ENCODE assay signal across 8 mouse cellular contexts in genomic region chr17:57118524-57119349, GRCm38 (mm10). TPM values are rescaled to one million over a fixed set of nuclear protein-coding genes. Genes with fewer than 3 reads are reported as not detected.
A peak's percentile ranks its signal among the peaks of the same experiment; 100 is the strongest.
DNase-seq lines count a peak whose midpoint lies in the region; ATAC-seq and TF ChIP-seq lines count a peak whose summit lies in the region.

No protein-coding gene starts in this region.

- ATAC-seq in forebrain, embryonic 11.5 days (replicated peaks; ENCODE audit: low FRiP score) = peak; percentile 90
- ATAC-seq in intestine, embryonic 15.5 days = peak; percentile 95
- ATAC-seq in megakaryocyte-erythroid progenitor cell, adult 5-6 weeks (replicated peaks; ENCODE audit: low FRiP score, low TSS enrichment, poor library complexity, severe bottlenecking) = peak; percentile 93

- H3K9me3 ChIP-seq in CH12.LX (replicated peaks; ENCODE audit: low read length) = no peaks in the 10 kb centered on the region
- H3K9me3 ChIP-seq in forebrain, embryonic 11.5 days (ENCODE audit: control insufficient read depth, low read length) = no peaks in the 10 kb centered on the region
- no peaks in the 10 kb centered on the region for H3K9me3 ChIP-seq in intestine, embryonic 15.5 days

- TF ChIP-seq RAD21 in CH12.LX (IDR thresholded peaks at IDR 0.05; ENCODE audit: low read depth, low read length) = no peak

- peak overlapping the region in 2 of 3 experiments; percentile 10 to 27 for H3K4me3 ChIP-seq in CH12.LX (replicated peaks in 1 of 3; ENCODE audit: low read depth in 2 of 3, low read length in 2 of 3, poor library complexity in 1 of 3)
- H3K4me3 ChIP-seq in forebrain, embryonic 11.5 days (ENCODE audit: low read depth, low read length) = no peak overlapping the region
- no peak overlapping the region for H3K4me3 ChIP-seq in intestine, embryonic 15.5 days (replicated peaks)

- peak overlapping the region; percentile 93 for H3K9ac ChIP-seq in CH12.LX (ENCODE audit: insufficient read depth, low read depth)
- H3K9ac ChIP-seq in forebrain, embryonic 11.5 days (ENCODE audit: low read length) = no peak overlapping the region
- H3K9ac ChIP-seq in intestine, embryonic 15.5 days = no peak overlapping the region

- dilution Hi-C loops in CH12.LX (cut with MboI; ENCODE audit: extremely low pct_ligation_motif_present, extremely low pct_unique_long_range_greater_than_20kb, low sequenced_read_pairs) = no loop called here

- in situ Hi-C loops in CH12.LX (cut with MboI; ENCODE audit: low pct_ligation_motif_present, low pct_unique_long_range_greater_than_20kb, low sequenced_read_pairs) = no loop called here

- peak overlapping the region; percentile 74 for H3K4me2 ChIP-seq in CH12.LX (ENCODE audit: insufficient read depth, low read depth, poor library complexity, severe bottlenecking)
- H3K4me2 ChIP-seq in forebrain, embryonic 11.5 days (ENCODE audit: low read depth, low read length, severe bottlenecking) = peak overlapping the region; percentile 24; the same call in 1 of the 2 replicates
- H3K4me2 ChIP-seq in intestine, embryonic 15.5 days (replicated peaks) = peak overlapping the region; percentile 40

- H3K27ac ChIP-seq in CH12.LX (ENCODE audit: insufficient read depth, low read depth) = peak overlapping the region; percentile 89
- H3K27ac ChIP-seq in forebrain, embryonic 11.5 days (ENCODE audit: low read depth, low read length) = no peak overlapping the region
- H3K27ac ChIP-seq in intestine, embryonic 15.5 days = no peak overlapping the region

- H3K4me1 ChIP-seq in CH12.LX (ENCODE audit: control insufficient read depth in 1 of 2, insufficient read depth in 2 of 2) = peaks cover 36 to 78% of the 10 kb centered on the region in 2 experiments
- no peaks in the 10 kb centered on the region; the same call in 1 of the 2 replicates for H3K4me1 ChIP-seq in forebrain, embryonic 11.5 days (replicated peaks; ENCODE audit: control insufficient read depth, insufficient read depth, low read length)
- peaks cover 3% of the 10 kb centered on the region; the same call in 1 of the 2 replicates for H3K4me1 ChIP-seq in intestine, embryonic 15.5 days (replicated peaks)

- peak; percentile 42 for DNase-seq in adrenal gland, adult 2 months
- DNase-seq in adrenal gland, adult 18-20 months (ENCODE audit: low spot score in 2 of 2) = no peak
- DNase-seq in CH12.LX (ENCODE audit: extremely low read depth) = peak; percentile 76
- peak; percentile 57 for DNase-seq in forebrain, embryonic 11.5 days (ENCODE audit: low spot score)
- DNase-seq in layer of hippocampus, postnatal 36 days = no peak
- DNase-seq in cerebellum, postnatal 14 days = no peak

- TF ChIP-seq POLR2A in CH12.LX (IDR thresholded peaks at IDR 0.05; ENCODE audit: low read depth, low read length) = peak; percentile 42; the same call in 1 of the 2 replicates

- H3K27me3 ChIP-seq in CH12.LX (replicated peaks) = no peaks in the 10 kb centered on the region
- H3K27me3 ChIP-seq in forebrain, embryonic 11.5 days (ENCODE audit: control insufficient read depth, insufficient read depth, low read length) = no peaks in the 10 kb centered on the region
- H3K27me3 ChIP-seq in intestine, embryonic 15.5 days (replicated peaks) = no peaks in the 10 kb centered on the region

- WGBS in forebrain, embryonic 11.5 days = 2% methylated on average over 11 of the region's 11 CpGs
- 2% methylated on average over 11 of the region's 11 CpGs for WGBS in intestine, embryonic 15.5 days

- peaks cover 39% of the 10 kb centered on the region for H3K79me2 ChIP-seq in CH12.LX (replicated peaks; ENCODE audit: control insufficient read depth, extremely low read depth, insufficient read depth, poor library complexity, severe bottlenecking)

- TF ChIP-seq EP300 in CH12.LX (IDR thresholded peaks at IDR 0.05; ENCODE audit: low read length) = no peak

- H3K36me3 ChIP-seq in CH12.LX (replicated peaks in 1 of 2; ENCODE audit: control insufficient read depth in 1 of 2, insufficient read depth in 1 of 2, low read length in 1 of 2) = peaks cover 0 to 13% of the 10 kb centered on the region in 2 experiments
- H3K36me3 ChIP-seq in forebrain, embryonic 11.5 days (ENCODE audit: control insufficient read depth, insufficient read depth, low read length) = no peaks in the 10 kb centered on the region
- H3K36me3 ChIP-seq in intestine, embryonic 15.5 days = no peaks in the 10 kb centered on the region

- TF ChIP-seq CTCF in CH12.LX (conservative IDR thresholded peaks at IDR 0.05 in 1 of 2, IDR thresholded peaks at IDR 0.05 in 1 of 2; ENCODE audit: low read depth in 2 of 2, low read length in 2 of 2) = no peak

TF ChIP-seq in CH12.LX, 34 proteins besides CTCF, POLR2A, EP300 and RAD21 (continues in another document):
- TF ChIP-seq CHD1 (IDR thresholded peaks at IDR 0.05; ENCODE audit: low read depth, low read length) = 0 out of 2 replicates have a peak, but pooled peaks have one; percentile 35
- no peak for TF ChIP-seq MAX (IDR thresholded peaks at IDR 0.05; ENCODE audit: low read length)
- no peak for TF ChIP-seq USF1 (IDR thresholded peaks at IDR 0.05; ENCODE audit: low read depth, low read length)
- TF ChIP-seq TBP (conservative IDR thresholded peaks at IDR 0.05; ENCODE audit: low read depth, low read length) = 0 out of 2 replicates have a peak, but pooled peaks have one; percentile 43

RNA-seq across cellular contexts. Expression of gene Tnfsf9, which starts 13.6 kb away (rescaled TPM):
- under 1 TPM; 0.45 to 0.72 TPM for total RNA-seq in adrenal gland, adult 2 months (2021)
- 1.2 and 1.8 TPM in 2 replicates for polyA plus RNA-seq in adrenal gland, adult 2 months (2012; rRNA removed)
- total RNA-seq in adrenal gland, adult 18-20 months (2021) = under 1 TPM; 0.38 to 0.63 TPM
- total RNA-seq in CH12.LX (2012; rRNA removed) (252 and 321 TPM in 2 replicates), CH12.LX (2014; rRNA removed) (106 and 123 TPM in 2 replicates)
- 129 and 137 TPM in 2 replicates for polyA plus RNA-seq in CH12.LX (2012; ENCODE audit: insufficient read length, low read depth)
- 10.9 and 12.9 TPM in 2 replicates for polyA plus RNA-seq in forebrain, embryonic 11.5 days (2014; fragmentation: Nextera tagmentation; extraction: Ambion mirVana)
- 8.3 and 8.9 TPM in 2 replicates for polyA plus RNA-seq in intestine, embryonic 15.5 days (2015; fragmentation: Nextera tagmentation; extraction: Ambion mirVana)
- total RNA-seq in megakaryocyte-erythroid progenitor cell, adult 5-6 weeks (2014; fragmentation: Nextera tagmentation) = not detected in 2 replicates
- not detected in 2 replicates for total RNA-seq in megakaryocyte-erythroid progenitor cell, adult 5-6 weeks (2017)
- 1 to 10 TPM in 1 of 2 experiments, under 1 TPM in 1; 0.88 to 1.1 TPM for total RNA-seq in layer of hippocampus, postnatal 36 days (2021)

RNA-seq across cellular contexts. Expression of gene Cd70, which starts 30.8 kb away (rescaled TPM):
- not detected for total RNA-seq in adrenal gland, adult 2 months (2021)
- not detected in 2 replicates for polyA plus RNA-seq in adrenal gland, adult 2 months (2012; rRNA removed)
- not detected for total RNA-seq in adrenal gland, adult 18-20 months (2021)
- total RNA-seq in CH12.LX (2012; rRNA removed) (483 and 965 TPM in 2 replicates), CH12.LX (2014; rRNA removed) (261 and 321 TPM in 2 replicates)
- polyA plus RNA-seq in CH12.LX (2012; ENCODE audit: insufficient read length, low read depth) = 121 and 137 TPM in 2 replicates
- polyA plus RNA-seq in forebrain, embryonic 11.5 days (2014; fragmentation: Nextera tagmentation; extraction: Ambion mirVana) = not detected in 2 replicates
- 0.23 TPM in 1 of 2 replicates, not detected in the other for polyA plus RNA-seq in intestine, embryonic 15.5 days (2015; fragmentation: Nextera tagmentation; extraction: Ambion mirVana)
- not detected in 2 replicates for total RNA-seq in megakaryocyte-erythroid progenitor cell, adult 5-6 weeks (2014; fragmentation: Nextera tagmentation)
- not detected in 2 replicates for total RNA-seq in megakaryocyte-erythroid progenitor cell, adult 5-6 weeks (2017)
- under 1 TPM in 1 of 2 experiments, not detected in 1; 0.57 TPM for total RNA-seq in layer of hippocampus, postnatal 36 days (2021)

RNA-seq across cellular contexts. Expression of gene Tubb4a, which starts 31.2 kb away (rescaled TPM):
- 1 to 10 TPM; 5.7 to 7.7 TPM for total RNA-seq in adrenal gland, adult 2 months (2021)
- polyA plus RNA-seq in adrenal gland, adult 2 months (2012; rRNA removed) = 3.1 and 3.8 TPM in 2 replicates
- 1 to 10 TPM; 4.0 to 4.3 TPM for total RNA-seq in adrenal gland, adult 18-20 months (2021)
- total RNA-seq in CH12.LX (2012; rRNA removed) (0.42 and 0.89 TPM in 2 replicates), CH12.LX (2014; rRNA removed) (0.09 TPM in 1 of 2 replicates, not detected in the other)
- polyA plus RNA-seq in CH12.LX (2012; ENCODE audit: insufficient read length, low read depth) = 2.0 and 2.1 TPM in 2 replicates
- polyA plus RNA-seq in forebrain, embryonic 11.5 days (2014; fragmentation: Nextera tagmentation; extraction: Ambion mirVana) = 81.6 and 99.7 TPM in 2 replicates
- polyA plus RNA-seq in intestine, embryonic 15.5 days (2015; fragmentation: Nextera tagmentation; extraction: Ambion mirVana) = 24.2 and 27.1 TPM in 2 replicates
- not detected in 2 replicates for total RNA-seq in megakaryocyte-erythroid progenitor cell, adult 5-6 weeks (2014; fragmentation: Nextera tagmentation)
- 0.08 TPM in 1 of 2 replicates, not detected in the other for total RNA-seq in megakaryocyte-erythroid progenitor cell, adult 5-6 weeks (2017)
- 100 to 1,000 TPM; 553 to 593 TPM for total RNA-seq in layer of hippocampus, postnatal 36 days (2021)

RNA-seq across cellular contexts. Expression of gene Dennd1c, which starts 40.4 kb away (rescaled TPM):
- total RNA-seq in adrenal gland, adult 2 months (2021) = 1 to 10 TPM; 1.8 TPM
- 2.8 and 3.3 TPM in 2 replicates for polyA plus RNA-seq in adrenal gland, adult 2 months (2012; rRNA removed)
- 1 to 10 TPM; 1.3 to 2.3 TPM for total RNA-seq in adrenal gland, adult 18-20 months (2021)
- total RNA-seq in CH12.LX (2012; rRNA removed) = 7.2 and 9.7 TPM in 2 replicates
- total RNA-seq in CH12.LX (2014; rRNA removed) = 6.8 and 7.1 TPM in 2 replicates
- 33.9 and 36.9 TPM in 2 replicates for polyA plus RNA-seq in CH12.LX (2012; ENCODE audit: insufficient read length, low read depth)
- polyA plus RNA-seq in forebrain, embryonic 11.5 days (2014; fragmentation: Nextera tagmentation; extraction: Ambion mirVana) = 4.6 and 5.7 TPM in 2 replicates
- 6.5 and 6.7 TPM in 2 replicates for polyA plus RNA-seq in intestine, embryonic 15.5 days (2015; fragmentation: Nextera tagmentation; extraction: Ambion mirVana)
- total RNA-seq in megakaryocyte-erythroid progenitor cell, adult 5-6 weeks (2014; fragmentation: Nextera tagmentation) = 20.4 and 33.4 TPM in 2 replicates
- total RNA-seq in megakaryocyte-erythroid progenitor cell, adult 5-6 weeks (2017) = 0.65 and 1.8 TPM in 2 replicates
- total RNA-seq in layer of hippocampus, postnatal 36 days (2021) = 1 to 10 TPM in 1 of 2 experiments, under 1 TPM in 1; 0.92 to 1.0 TPM

RNA-seq across cellular contexts. Expression of gene Slc25a23, which starts 59.1 kb away (rescaled TPM):
- 10 to 100 TPM; 75.8 to 87.5 TPM for total RNA-seq in adrenal gland, adult 2 months (2021)
- polyA plus RNA-seq in adrenal gland, adult 2 months (2012; rRNA removed) = 72.0 and 94.5 TPM in 2 replicates
- total RNA-seq in adrenal gland, adult 18-20 months (2021) = 100 to 1,000 TPM in 1 of 2 experiments, 10 to 100 TPM in 1; 73.2 to 108 TPM
- total RNA-seq in CH12.LX (2012; rRNA removed) (5.1 and 6.9 TPM in 2 replicates), CH12.LX (2014; rRNA removed) (1.4 and 2.2 TPM in 2 replicates)
- 12.1 and 13.8 TPM in 2 replicates for polyA plus RNA-seq in CH12.LX (2012; ENCODE audit: insufficient read length, low read depth)
- polyA plus RNA-seq in forebrain, embryonic 11.5 days (2014; fragmentation: Nextera tagmentation; extraction: Ambion mirVana) = 19.9 and 21.5 TPM in 2 replicates
- polyA plus RNA-seq in intestine, embryonic 15.5 days (2015; fragmentation: Nextera tagmentation; extraction: Ambion mirVana) = 7.8 and 8.8 TPM in 2 replicates
- total RNA-seq in megakaryocyte-erythroid progenitor cell, adult 5-6 weeks (2014; fragmentation: Nextera tagmentation) = 17.9 and 21.2 TPM in 2 replicates
- total RNA-seq in megakaryocyte-erythroid progenitor cell, adult 5-6 weeks (2017) = 3.0 and 6.2 TPM in 2 replicates
- total RNA-seq in layer of hippocampus, postnatal 36 days (2021) = 100 to 1,000 TPM; 363 to 374 TPM

Comparison
In these comparisons a context has a peak if more than half of its experiments do, and no peak if none do; other contexts are left out.
1. DNase-seq: peak in adrenal gland, adult 2 months (single experiment), CH12.LX (single experiment) and forebrain, embryonic 11.5 days (single experiment); none in adrenal gland, adult 18-20 months (0 of 2), layer of hippocampus, postnatal 36 days (0 of 2) and cerebellum, postnatal 14 days (0 of 2).
2. H3K4me2 ChIP-seq: peak in every context shown above with its lines; median percentile 74 in CH12.LX; 40 in intestine, embryonic 15.5 days; 24 in forebrain, embryonic 11.5 days.
3. H3K4me3 ChIP-seq: peak in CH12.LX (2 of 3); none in forebrain, embryonic 11.5 days (single experiment) and intestine, embryonic 15.5 days (single experiment).
4. RNA of gene Tnfsf9, which starts 13.6 kb away (total RNA-seq): 106 to 321 TPM in CH12.LX; 0.88 to 1.1 TPM in layer of hippocampus, postnatal 36 days, 0.45 to 0.72 TPM in adrenal gland, adult 2 months, 0.38 to 0.63 TPM in adrenal gland, adult 18-20 months and not detected in megakaryocyte-erythroid progenitor cell, adult 5-6 weeks; every median in the first group is over 10 times any median in the second.
5. RNA of gene Cd70, which starts 30.8 kb away (total RNA-seq): 261 to 965 TPM in CH12.LX; 0.57 TPM in layer of hippocampus, postnatal 36 days, not detected in adrenal gland, adult 2 months, not detected in adrenal gland, adult 18-20 months and not detected in megakaryocyte-erythroid progenitor cell, adult 5-6 weeks; every median in the first group is over 100 times any median in the second.
6. RNA of gene Tubb4a, which starts 31.2 kb away (total RNA-seq): 553 to 593 TPM in layer of hippocampus, postnatal 36 days; 5.7 to 7.7 TPM in adrenal gland, adult 2 months, 4.0 to 4.3 TPM in adrenal gland, adult 18-20 months, 0.09 to 0.89 TPM in CH12.LX and 0.08 TPM in megakaryocyte-erythroid progenitor cell, adult 5-6 weeks; every median in the first group is over 10 times any median in the second.
7. Peak in every context shown above with its lines, with median percentiles within 50 percentile points of each other: ATAC-seq.